Mouse (Mus musculus): ENCODE measurements at regions not wholly inside any gene's neighbourhood (a gene's known extent, or its start where the extent isn't known, plus 50 kb on each side); places are given as distances from the start of the nearest gene placed in this dataset.

GRCm38 (mm10) chr1:23178335-23178974, 76.4 kb upstream of the 4933415F23Rik start:
- no peak overlapping the region for H3K27ac ChIP-seq (replicated peaks; ENCODE audit: low read depth, low read length)
- WGBS: 82% methylated on average over 6 of the region's 6 CpGs
- H3K36me3 ChIP-seq (replicated peaks; ENCODE audit: control insufficient read depth, insufficient read depth, low read depth, low read length): no peaks in the 10 kb centered on the region
- H3K9me3 ChIP-seq (replicated peaks; ENCODE audit: control insufficient read depth, low read length): no peaks in the 10 kb centered on the region
- DNase-seq (ENCODE audit: low spot score) (no peak), ATAC-seq (replicated peaks; ENCODE audit: insufficient number of reproducible peaks, low FRiP score, low TSS enrichment, low read depth) (no peak)
- no peak overlapping the region for H3K4me2 ChIP-seq (ENCODE audit: low read depth, low read length)
- H3K9ac ChIP-seq (replicated peaks; ENCODE audit: low read length): no peak overlapping the region
- H3K4me1 ChIP-seq (ENCODE audit: control insufficient read depth, insufficient read depth, low read length): no peaks in the 10 kb centered on the region
- no peak overlapping the region for H3K4me3 ChIP-seq (ENCODE audit: low read depth, low read length)
- no peaks in the 10 kb centered on the region for H3K27me3 ChIP-seq (ENCODE audit: control insufficient read depth, insufficient read depth, low read length)

GRCm38 (mm10) chr1:23174022-23174421, 72.0 kb upstream of the 4933415F23Rik start:
- DNase-seq (ENCODE audit: low spot score) (no peak), ATAC-seq (replicated peaks; ENCODE audit: insufficient number of reproducible peaks, low FRiP score, low TSS enrichment, low read depth) (no peak)
- 89% methylated on average over 11 of the region's 11 CpGs for WGBS
- Histone ChIP-seq H3K4me1 (ENCODE audit: control insufficient read depth, insufficient read depth, low read length) (no peaks in the 10 kb centered on the region), H3K9me3 (replicated peaks; ENCODE audit: control insufficient read depth, low read length) (no peaks in the 10 kb centered on the region), H3K4me2 (ENCODE audit: low read depth, low read length) (no peak overlapping the region), H3K27ac (replicated peaks; ENCODE audit: low read depth, low read length) (no peak overlapping the region), H3K27me3 (ENCODE audit: control insufficient read depth, insufficient read depth, low read length) (no peaks in the 10 kb centered on the region), H3K36me3 (replicated peaks; ENCODE audit: control insufficient read depth, insufficient read depth, low read depth, low read length) (no peaks in the 10 kb centered on the region), H3K4me3 (ENCODE audit: low read depth, low read length) (no peak overlapping the region), H3K9ac (replicated peaks; ENCODE audit: low read length) (no peak overlapping the region)

- Histone ChIP-seq H3K9ac (replicated peaks; ENCODE audit: low read length) (no peak overlapping the region), H3K36me3 (replicated peaks; ENCODE audit: control insufficient read depth, insufficient read depth, low read depth, low read length) (no peaks in the 10 kb centered on the region), H3K9me3 (replicated peaks; ENCODE audit: control insufficient read depth, low read length) (no peaks in the 10 kb centered on the region), H3K4me3 (ENCODE audit: low read depth, low read length) (no peak overlapping the region), H3K4me2 (ENCODE audit: low read depth, low read length) (no peak overlapping the region), H3K27ac (replicated peaks; ENCODE audit: low read depth, low read length) (no peak overlapping the region), H3K27me3 (ENCODE audit: control insufficient read depth, insufficient read depth, low read length) (no peaks in the 10 kb centered on the region), H3K4me1 (ENCODE audit: control insufficient read depth, insufficient read depth, low read length) (no peaks in the 10 kb centered on the region)
- DNase-seq (ENCODE audit: low spot score) (no peak), ATAC-seq (replicated peaks; ENCODE audit: insufficient number of reproducible peaks, low FRiP score, low TSS enrichment, low read depth) (no peak)
- WGBS: 60% methylated on average over 7 of the region's 7 CpGs
Observed at GRCm38 (mm10) chr1:23173054-23173802, 71.2 kb upstream of the 4933415F23Rik start.

GRCm38 (mm10) chr1:23171336-23171735, 69.3 kb upstream of the 4933415F23Rik start:
- no peaks in the 10 kb centered on the region for H3K4me1 ChIP-seq (ENCODE audit: control insufficient read depth, insufficient read depth, low read length)
- WGBS: 89% methylated on average over 2 of the region's 2 CpGs

GRCm38 (mm10) chr1:23170711-23171110, 68.7 kb upstream of the 4933415F23Rik start:
- no peak overlapping the region for H3K4me2 ChIP-seq (ENCODE audit: low read depth, low read length)
- no peaks in the 10 kb centered on the region for H3K36me3 ChIP-seq (replicated peaks; ENCODE audit: control insufficient read depth, insufficient read depth, low read depth, low read length)
- no peaks in the 10 kb centered on the region for H3K27me3 ChIP-seq (ENCODE audit: control insufficient read depth, insufficient read depth, low read length)
- no peak overlapping the region for H3K4me3 ChIP-seq (ENCODE audit: low read depth, low read length)
- no peaks in the 10 kb centered on the region for H3K9me3 ChIP-seq (replicated peaks; ENCODE audit: control insufficient read depth, low read length)
- no peak overlapping the region for H3K9ac ChIP-seq (replicated peaks; ENCODE audit: low read length)
- WGBS: 91% methylated on average over 2 of the region's 2 CpGs
- no peak overlapping the region for H3K27ac ChIP-seq (replicated peaks; ENCODE audit: low read depth, low read length)
- no peaks in the 10 kb centered on the region for H3K4me1 ChIP-seq (ENCODE audit: control insufficient read depth, insufficient read depth, low read length)
- ATAC-seq (replicated peaks; ENCODE audit: insufficient number of reproducible peaks, low FRiP score, low TSS enrichment, low read depth) (no peak), DNase-seq (ENCODE audit: low spot score) (no peak)

More at GRCm38 (mm10) chr1:23171336-23171735, 69.3 kb upstream of the 4933415F23Rik start:
- Histone ChIP-seq H3K9ac (replicated peaks; ENCODE audit: low read length) (no peak overlapping the region), H3K27me3 (ENCODE audit: control insufficient read depth, insufficient read depth, low read length) (no peaks in the 10 kb centered on the region), H3K4me3 (ENCODE audit: low read depth, low read length) (no peak overlapping the region), H3K4me2 (ENCODE audit: low read depth, low read length) (no peak overlapping the region), H3K27ac (replicated peaks; ENCODE audit: low read depth, low read length) (no peak overlapping the region), H3K36me3 (replicated peaks; ENCODE audit: control insufficient read depth, insufficient read depth, low read depth, low read length) (no peaks in the 10 kb centered on the region), H3K9me3 (replicated peaks; ENCODE audit: control insufficient read depth, low read length) (no peaks in the 10 kb centered on the region)
- ATAC-seq (replicated peaks; ENCODE audit: insufficient number of reproducible peaks, low FRiP score, low TSS enrichment, low read depth): no peak
- no peak for DNase-seq (ENCODE audit: low spot score)

GRCm38 (mm10) chr1:23168504-23168903, 66.5 kb upstream of the 4933415F23Rik start:
- no peaks in the 10 kb centered on the region for H3K36me3 ChIP-seq (replicated peaks; ENCODE audit: control insufficient read depth, insufficient read depth, low read depth, low read length)
- 90% methylated on average over 4 of the region's 4 CpGs for WGBS
- H3K27ac ChIP-seq (replicated peaks; ENCODE audit: low read depth, low read length): no peak overlapping the region
- no peaks in the 10 kb centered on the region for H3K9me3 ChIP-seq (replicated peaks; ENCODE audit: control insufficient read depth, low read length)
- DNase-seq (ENCODE audit: low spot score): no peak
- H3K27me3 ChIP-seq (ENCODE audit: control insufficient read depth, insufficient read depth, low read length): no peaks in the 10 kb centered on the region
- H3K9ac ChIP-seq (replicated peaks; ENCODE audit: low read length): no peak overlapping the region
- ATAC-seq (replicated peaks; ENCODE audit: insufficient number of reproducible peaks, low FRiP score, low TSS enrichment, low read depth): no peak
- H3K4me2 ChIP-seq (ENCODE audit: low read depth, low read length): no peak overlapping the region
- H3K4me3 ChIP-seq (ENCODE audit: low read depth, low read length): no peak overlapping the region
- H3K4me1 ChIP-seq (ENCODE audit: control insufficient read depth, insufficient read depth, low read length): no peaks in the 10 kb centered on the region

GRCm38 (mm10) chr1:23163371-23163935, 61.4 kb upstream of the 4933415F23Rik start:
- H3K9ac ChIP-seq (replicated peaks; ENCODE audit: low read length): no peak overlapping the region
- H3K4me3 ChIP-seq (ENCODE audit: low read depth, low read length): no peak overlapping the region
- 81% methylated on average over 5 of the region's 5 CpGs for WGBS
- ATAC-seq (replicated peaks; ENCODE audit: insufficient number of reproducible peaks, low FRiP score, low TSS enrichment, low read depth) (no peak), DNase-seq (ENCODE audit: low spot score) (no peak)
- no peaks in the 10 kb centered on the region for H3K9me3 ChIP-seq (replicated peaks; ENCODE audit: control insufficient read depth, low read length)
- H3K27me3 ChIP-seq (ENCODE audit: control insufficient read depth, insufficient read depth, low read length): no peaks in the 10 kb centered on the region
- H3K4me1 ChIP-seq (ENCODE audit: control insufficient read depth, insufficient read depth, low read length): no peaks in the 10 kb centered on the region
- no peak overlapping the region for H3K27ac ChIP-seq (replicated peaks; ENCODE audit: low read depth, low read length)
- no peaks in the 10 kb centered on the region for H3K36me3 ChIP-seq (replicated peaks; ENCODE audit: control insufficient read depth, insufficient read depth, low read depth, low read length)
- no peak overlapping the region for H3K4me2 ChIP-seq (ENCODE audit: low read depth, low read length)

- 82% methylated on average over 6 of the region's 6 CpGs for WGBS
- no peak for ATAC-seq (replicated peaks; ENCODE audit: insufficient number of reproducible peaks, low FRiP score, low TSS enrichment, low read depth)
- H3K9me3 ChIP-seq (replicated peaks; ENCODE audit: control insufficient read depth, low read length): no peaks in the 10 kb centered on the region
Observed at GRCm38 (mm10) chr1:23162766-23163165, 60.7 kb upstream of the 4933415F23Rik start.

More at GRCm38 (mm10) chr1:23162766-23163165, 60.7 kb upstream of the 4933415F23Rik start:
- no peaks in the 10 kb centered on the region for H3K4me1 ChIP-seq (ENCODE audit: control insufficient read depth, insufficient read depth, low read length)
- H3K4me3 ChIP-seq (ENCODE audit: low read depth, low read length): no peak overlapping the region
- no peaks in the 10 kb centered on the region for H3K36me3 ChIP-seq (replicated peaks; ENCODE audit: control insufficient read depth, insufficient read depth, low read depth, low read length)
- no peak for DNase-seq (ENCODE audit: low spot score)
- no peak overlapping the region for H3K4me2 ChIP-seq (ENCODE audit: low read depth, low read length)
- no peak overlapping the region for H3K27ac ChIP-seq (replicated peaks; ENCODE audit: low read depth, low read length)
- H3K27me3 ChIP-seq (ENCODE audit: control insufficient read depth, insufficient read depth, low read length): no peaks in the 10 kb centered on the region
- H3K9ac ChIP-seq (replicated peaks; ENCODE audit: low read length): no peak overlapping the region
